Comparison of ENCODE assay signal across 10 mouse cellular contexts in genomic region chr16:79058775-79059558, GRCm38 (mm10). TPM values are rescaled to one million over a fixed set of nuclear protein-coding genes. Genes with fewer than 3 reads are reported as not detected.
DNase-seq lines count a peak whose midpoint lies in the region; ATAC-seq and TF ChIP-seq lines count a peak whose summit lies in the region.
"Had no signal": no experiment of that assay in that cellular context is flagged by ENCODE, and none has a peak within 500 bp of the region (broad histone marks: within the 10 kb centered on the region; RNA-seq: fewer than 3 reads in every experiment).

No protein-coding gene starts in this region.

- DNase-seq in cerebellum, postnatal 25 days: peak; percentile 10 to 35
- no peak for DNase-seq in cerebellum, adult 9-10 months
- DNase-seq in ovary, postnatal 36 days (ENCODE audit: low spot score): peak; percentile 3
- no peak for DNase-seq in ovary, postnatal 10 days (ENCODE audit: low spot score)
- DNase-seq in left cerebral cortex, adult 2 months (ENCODE audit: extremely low spot score in 1 of 2, low spot score in 2 of 2): peak; percentile 10 to 39
- DNase-seq in retina, embryonic 14.5 days (ENCODE audit: low spot score): peak; percentile 73
- DNase-seq in spleen, postnatal 4 days (ENCODE audit: low spot score in 2 of 2): no peak

- no peak overlapping the region for H3K4me3 ChIP-seq in left cerebral cortex, adult 2 months
- H3K4me3 ChIP-seq: erythroblast, embryonic 14.5 days had no signal

- intact Hi-C loops in left cerebral cortex, adult 2 months (cut with DNase I): loop anchor here (2.0 kb wide), 1 partner anchor 90 kb away; no protein-coding TSS in a partner anchor

- TF ChIP-seq CTCF in left cerebral cortex, adult 2 months (IDR thresholded peaks at IDR 0.05): peak; percentile 61

- peak; percentile 94 for ATAC-seq in frontal cortex, adult (ENCODE audit: low TSS enrichment)

- no peak overlapping the region for H3K27ac ChIP-seq in left cerebral cortex, adult 2 months
- H3K27ac ChIP-seq: macrophage had no signal

RNA-seq across cellular contexts. Expression of gene Tmprss15, which starts 31.9 kb away (rescaled TPM):
- not detected for total RNA-seq in left cerebral cortex, adult 2 months (2021)

Comparison
In these comparisons a context has a peak if more than half of its experiments do, and no peak if none do; other contexts are left out.
1. DNase-seq: peak in cerebellum, postnatal 25 days (2 of 2), ovary, postnatal 36 days (single experiment), left cerebral cortex, adult 2 months (2 of 2) and retina, embryonic 14.5 days (single experiment); none in cerebellum, adult 9-10 months (single experiment), ovary, postnatal 10 days (single experiment) and spleen, postnatal 4 days (0 of 2).